Mouse (Mus musculus): ENCODE results near the gene Gm10142. TPM values are rescaled to one million over a fixed set of nuclear protein-coding genes. Genes with fewer than 3 reads are reported as not detected.
"Not testable (repeated sequence)": the region's sequence is repeated elsewhere in the genome, so short reads cannot be mapped to it uniquely, and the experiment has no call there.

The Gm10142 gene
- polyA plus RNA-seq, 1 experiment from 2014 or later, result not detected

DNA sequence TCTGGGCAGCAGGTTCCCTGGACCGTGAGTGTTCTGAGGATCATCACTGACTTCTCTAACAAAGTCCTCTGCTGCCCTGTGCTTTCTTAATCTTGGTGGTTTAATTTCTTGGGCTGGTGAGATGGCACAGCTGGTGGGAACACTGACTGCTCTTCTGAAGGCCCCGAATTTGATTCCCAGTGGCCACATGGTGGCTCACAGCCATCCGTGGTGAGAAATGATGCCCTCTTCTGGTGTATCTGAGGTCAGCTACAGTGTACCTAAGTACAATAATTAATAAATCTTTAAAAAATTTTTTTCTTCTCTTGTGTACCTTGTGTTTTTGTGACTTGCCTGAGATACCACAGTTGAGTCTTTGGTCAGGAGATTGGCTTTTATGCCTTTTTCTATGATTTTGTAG lies 36.7 kb downstream of the Gm10142 start:
- not testable (repeated sequence) for H3K9ac ChIP-seq (ENCODE audit: low read length); H3K27me3 ChIP-seq (ENCODE audit: control insufficient read depth, insufficient read depth, low read depth, low read length); H3K9me3 ChIP-seq (ENCODE audit: control insufficient read depth, low read length); H3K27ac ChIP-seq (ENCODE audit: low read length); ATAC-seq (ENCODE audit: low read depth); H3K4me3 ChIP-seq (ENCODE audit: low read length); H3K36me3 ChIP-seq (ENCODE audit: control insufficient read depth, insufficient read depth, low read length); H3K4me2 ChIP-seq (ENCODE audit: low read depth, low read length); H3K4me1 ChIP-seq (replicated peaks; ENCODE audit: control insufficient read depth, insufficient read depth, low read length)
- 49% methylated on average over 3 of the region's 3 CpGs for WGBS

DNA sequence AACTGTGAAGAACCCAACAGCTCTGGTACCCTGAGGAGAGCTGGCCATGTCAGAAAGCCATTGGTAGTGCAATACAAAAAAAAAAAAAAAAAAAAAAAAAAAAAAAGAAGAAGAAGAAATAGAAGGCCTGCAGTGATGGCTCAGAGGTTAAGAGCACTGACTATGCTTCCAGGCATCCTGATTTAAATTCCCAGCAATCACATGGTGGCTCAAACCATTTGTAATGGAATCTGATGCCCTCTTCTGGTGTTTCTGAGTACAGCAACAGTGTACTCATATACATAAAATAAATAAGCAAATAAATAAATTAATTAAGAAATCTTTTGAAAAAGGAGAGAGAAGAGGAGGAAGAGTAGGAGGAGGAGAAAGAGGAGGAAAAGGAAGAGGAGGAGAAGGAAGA lies 37.8 kb downstream of the Gm10142 start:
- Histone ChIP-seq H3K9ac (ENCODE audit: low read length) (no peak overlapping the region), H3K9me3 (ENCODE audit: control insufficient read depth, low read length) (no peaks in the 10 kb centered on the region), H3K36me3 (ENCODE audit: control insufficient read depth, insufficient read depth, low read length) (no peaks in the 10 kb centered on the region), H3K27me3 (ENCODE audit: control insufficient read depth, insufficient read depth, low read depth, low read length) (no peaks in the 10 kb centered on the region), H3K4me2 (ENCODE audit: low read depth, low read length) (no peak overlapping the region), H3K4me3 (ENCODE audit: low read length) (no peak overlapping the region), H3K4me1 (replicated peaks; ENCODE audit: control insufficient read depth, insufficient read depth, low read length) (no peaks in the 10 kb centered on the region), H3K27ac (ENCODE audit: low read length) (no peak overlapping the region)
- ATAC-seq (ENCODE audit: low read depth), result no peak

DNA sequence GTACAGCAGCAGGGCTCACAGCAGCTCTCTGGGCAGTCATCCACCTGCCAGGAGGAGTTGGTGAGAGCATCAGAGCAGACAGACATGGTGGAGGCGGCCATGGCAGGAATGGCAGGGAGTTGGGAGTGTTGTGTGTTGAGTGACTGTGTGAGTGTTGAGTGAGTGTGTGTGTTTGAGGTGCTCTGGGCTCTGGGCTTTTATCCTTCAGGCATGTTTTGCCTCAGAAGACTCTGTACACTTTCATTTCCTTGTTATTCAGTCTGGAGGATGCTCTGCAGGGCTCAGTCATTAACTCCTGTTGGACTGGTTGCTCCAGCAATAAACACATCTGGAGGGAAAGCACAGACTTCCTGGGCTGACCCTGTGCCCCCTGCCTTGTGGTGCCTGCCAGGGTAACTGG lies 44.0 kb downstream of the Gm10142 start, which contains the start of gene Gm3233:
Gene Gm3233 (minus strand): TSS at position 101 of the 400 bp plus-strand sequence.
- H3K9me3 ChIP-seq (ENCODE audit: control insufficient read depth, low read length); ATAC-seq (ENCODE audit: low read depth); H3K9ac ChIP-seq (ENCODE audit: low read length); H3K36me3 ChIP-seq (ENCODE audit: control insufficient read depth, insufficient read depth, low read length); H3K27ac ChIP-seq (ENCODE audit: low read length); H3K4me2 ChIP-seq (ENCODE audit: low read depth, low read length); H3K4me3 ChIP-seq (ENCODE audit: low read length); H3K27me3 ChIP-seq (ENCODE audit: control insufficient read depth, insufficient read depth, low read depth, low read length); H3K4me1 ChIP-seq (replicated peaks; ENCODE audit: control insufficient read depth, insufficient read depth, low read length): not testable (repeated sequence)
- no CpG with 5 or more reads among the region's 1 CpGs for WGBS

Other genes starting within 250 kb of the Gm10142 start
- 30.9 and 32.0 TPM in 2 replicates for gene Fam207a, start 200.0 kb upstream of the Gm10142 start, polyA plus RNA-seq (2015; fragmentation: Nextera tagmentation; extraction: Ambion mirVana)
- gene Itgb2, start 185.6 kb upstream of the Gm10142 start, polyA plus RNA-seq (2015; fragmentation: Nextera tagmentation; extraction: Ambion mirVana), result 5.3 and 7.5 TPM in 2 replicates
- 127 and 138 TPM in 2 replicates for gene Pttg1ip, start 134.1 kb upstream of the Gm10142 start, polyA plus RNA-seq (2015; fragmentation: Nextera tagmentation; extraction: Ambion mirVana)
- 344 and 348 TPM in 2 replicates for gene Sumo3, start 109.7 kb upstream of the Gm10142 start, polyA plus RNA-seq (2015; fragmentation: Nextera tagmentation; extraction: Ambion mirVana)
- 2.0 and 2.4 TPM in 2 replicates for gene Gm49325, start 109.6 kb upstream of the Gm10142 start, polyA plus RNA-seq (2015; fragmentation: Nextera tagmentation; extraction: Ambion mirVana)
- 66.6 and 69.5 TPM in 2 replicates for gene Ube2g2, start 93.5 kb upstream of the Gm10142 start, polyA plus RNA-seq (2015; fragmentation: Nextera tagmentation; extraction: Ambion mirVana)
- 0.25 and 0.38 TPM in 2 replicates for gene Tspear, start 29.2 kb upstream of the Gm10142 start, polyA plus RNA-seq (2015; fragmentation: Nextera tagmentation; extraction: Ambion mirVana)
- gene Gm19402, start 25.1 kb upstream of the Gm10142 start, polyA plus RNA-seq (2015; fragmentation: Nextera tagmentation; extraction: Ambion mirVana), result not detected in 2 replicates
- not detected in 2 replicates for gene Gm9508, start 18.6 kb upstream of the Gm10142 start, polyA plus RNA-seq (2015; fragmentation: Nextera tagmentation; extraction: Ambion mirVana)
- not detected in 2 replicates for gene Gm10272, start 9.2 kb upstream of the Gm10142 start, polyA plus RNA-seq (2015; fragmentation: Nextera tagmentation; extraction: Ambion mirVana)
- not detected in 2 replicates for gene Gm10024, start 4.3 kb upstream of the Gm10142 start, polyA plus RNA-seq (2015; fragmentation: Nextera tagmentation; extraction: Ambion mirVana)
- not detected in 2 replicates for gene Krtap12-1, start 4.8 kb downstream of the Gm10142 start, polyA plus RNA-seq (2015; fragmentation: Nextera tagmentation; extraction: Ambion mirVana)
- not detected in 2 replicates for gene Gm10100, start 10.7 kb downstream of the Gm10142 start, polyA plus RNA-seq (2015; fragmentation: Nextera tagmentation; extraction: Ambion mirVana)
- gene Gm18596, start 26.8 kb downstream of the Gm10142 start, polyA plus RNA-seq (2015; fragmentation: Nextera tagmentation; extraction: Ambion mirVana), result not detected in 2 replicates
- gene Gm9736, start 35.5 kb downstream of the Gm10142 start, polyA plus RNA-seq (2015; fragmentation: Nextera tagmentation; extraction: Ambion mirVana), result not detected in 2 replicates
- gene Gm3233, start 43.9 kb downstream of the Gm10142 start, polyA plus RNA-seq (2015; fragmentation: Nextera tagmentation; extraction: Ambion mirVana), result not detected in 2 replicates
- gene Gm3238, start 55.5 kb downstream of the Gm10142 start, polyA plus RNA-seq (2015; fragmentation: Nextera tagmentation; extraction: Ambion mirVana), result not detected in 2 replicates
- not detected in 2 replicates for gene Gm7138, start 61.1 kb downstream of the Gm10142 start, polyA plus RNA-seq (2015; fragmentation: Nextera tagmentation; extraction: Ambion mirVana)
- not detected in 2 replicates for gene Gm3250, start 66.7 kb downstream of the Gm10142 start, polyA plus RNA-seq (2015; fragmentation: Nextera tagmentation; extraction: Ambion mirVana)
- not detected in 2 replicates for gene Gm7137, start 72.4 kb downstream of the Gm10142 start, polyA plus RNA-seq (2015; fragmentation: Nextera tagmentation; extraction: Ambion mirVana)
- gene Gm9639, start 79.3 kb downstream of the Gm10142 start, polyA plus RNA-seq (2015; fragmentation: Nextera tagmentation; extraction: Ambion mirVana), result not detected in 2 replicates
- gene Gm19668, start 83.3 kb downstream of the Gm10142 start, polyA plus RNA-seq (2015; fragmentation: Nextera tagmentation; extraction: Ambion mirVana), result not detected in 2 replicates
- gene Gm9507, start 96.0 kb downstream of the Gm10142 start, polyA plus RNA-seq (2015; fragmentation: Nextera tagmentation; extraction: Ambion mirVana), result not detected in 2 replicates
- not detected in 2 replicates for gene Gm2696, start 98.9 kb downstream of the Gm10142 start, polyA plus RNA-seq (2015; fragmentation: Nextera tagmentation; extraction: Ambion mirVana)
- gene Krtap10-4, start 111.3 kb downstream of the Gm10142 start, polyA plus RNA-seq (2015; fragmentation: Nextera tagmentation; extraction: Ambion mirVana), result not detected in 2 replicates
- not detected in 2 replicates for gene Krtap10-10, start 120.1 kb downstream of the Gm10142 start, polyA plus RNA-seq (2015; fragmentation: Nextera tagmentation; extraction: Ambion mirVana)
- gene Gm36176, start 131.0 kb downstream of the Gm10142 start, polyA plus RNA-seq (2015; fragmentation: Nextera tagmentation; extraction: Ambion mirVana), result not detected in 2 replicates
- not detected in 2 replicates for gene Gm10318, start 137.1 kb downstream of the Gm10142 start, polyA plus RNA-seq (2015; fragmentation: Nextera tagmentation; extraction: Ambion mirVana)
- not detected in 2 replicates for gene Gm3285, start 146.2 kb downstream of the Gm10142 start, polyA plus RNA-seq (2015; fragmentation: Nextera tagmentation; extraction: Ambion mirVana)
- 3.5 and 4.7 TPM in 2 replicates for gene Lrrc3, start 186.7 kb downstream of the Gm10142 start, polyA plus RNA-seq (2015; fragmentation: Nextera tagmentation; extraction: Ambion mirVana)

All from lung, embryonic 16.5 days (tissue).